Comparison of ENCODE assay signal across 7 mouse cellular contexts in the genomic region with DNA sequence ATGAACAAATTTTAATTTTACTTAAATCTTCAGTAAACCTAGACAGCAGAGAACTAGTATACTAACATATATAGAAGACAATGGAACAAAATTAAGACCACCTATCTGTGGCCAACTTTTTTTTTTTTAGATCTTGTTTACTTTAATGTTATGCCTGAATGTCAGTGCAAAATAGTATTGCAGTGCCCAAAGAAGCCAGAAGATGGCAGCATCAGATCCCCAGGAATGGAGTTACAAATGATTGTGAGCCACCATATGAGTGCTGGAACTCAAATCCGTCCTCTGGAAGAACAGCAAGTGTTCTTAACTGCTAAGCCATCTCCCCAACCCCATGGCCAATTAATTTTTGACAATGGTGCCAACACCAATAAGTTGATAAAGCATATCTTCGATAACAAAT. TPM values are rescaled to one million over a fixed set of nuclear protein-coding genes. Genes with fewer than 3 reads are reported as not detected.
A peak's percentile ranks its signal among the peaks of the same experiment; 100 is the strongest.
DNase-seq lines count a peak whose midpoint lies in the region; ATAC-seq and TF ChIP-seq lines count a peak whose summit lies in the region.

No protein-coding gene starts in this region.

- no peak overlapping the region for H3K9ac ChIP-seq in liver, embryonic 14.5 days (replicated peaks)

- no peaks in the 10 kb centered on the region for H3K27me3 ChIP-seq in E14TG2a.4 (ENCODE audit: insufficient read depth, low read length)
- H3K27me3 ChIP-seq in liver, embryonic 14.5 days (ENCODE audit: control insufficient read depth, insufficient read depth, low read length) = no peaks in the 10 kb centered on the region

- no peak overlapping the region for H3K27ac ChIP-seq in liver, embryonic 14.5 days

- WGBS in liver, embryonic 14.5 days (ENCODE audit: insufficient replicate concordance) = 19% methylated on average over 2 of the region's 2 CpGs

- no peak overlapping the region for H3K4me2 ChIP-seq in liver, embryonic 14.5 days (ENCODE audit: low read depth)

- no peak for TF ChIP-seq EP300 in liver, embryonic 14.5 days (IDR thresholded peaks at IDR 0.05; ENCODE audit: low read depth)

- TF ChIP-seq CTCF in E14TG2a.4 (conservative IDR thresholded peaks at IDR 0.05; ENCODE audit: low read length) = peak; percentile 49; the same call in 1 of the 2 replicates
- peak; percentile 68 for TF ChIP-seq CTCF in liver, embryonic 14.5 days (IDR thresholded peaks at IDR 0.05; ENCODE audit: low read depth)

- H3K4me3 ChIP-seq in E14TG2a.4 (replicated peaks; ENCODE audit: low read length) = no peak overlapping the region
- no peak overlapping the region for H3K4me3 ChIP-seq in liver, embryonic 14.5 days (ENCODE audit: insufficient read depth in 1 of 2, low read depth in 2 of 2, low read length in 2 of 2)

- H3K36me3 ChIP-seq in E14TG2a.4 (ENCODE audit: insufficient read depth, low read length) = no peaks in the 10 kb centered on the region
- H3K36me3 ChIP-seq in liver, embryonic 14.5 days (replicated peaks; ENCODE audit: control insufficient read depth, insufficient read depth, low read depth) = no peaks in the 10 kb centered on the region

- intact Hi-C loops in left cerebral cortex, postnatal 14 days (cut with DNase I) = no loop called here

- H3K4me1 ChIP-seq in E14TG2a.4 (replicated peaks; ENCODE audit: low read depth, low read length) = no peaks in the 10 kb centered on the region
- H3K4me1 ChIP-seq in liver, embryonic 14.5 days (replicated peaks; ENCODE audit: control insufficient read depth in 2 of 2, insufficient read depth in 2 of 2, low read length in 1 of 2) = no peaks in the 10 kb centered on the region

- no peaks in the 10 kb centered on the region for H3K9me3 ChIP-seq in E14TG2a.4 (ENCODE audit: low read length)
- H3K9me3 ChIP-seq in liver, embryonic 14.5 days (ENCODE audit: control insufficient read depth, low read length) = no peaks in the 10 kb centered on the region

- peak; percentile 7 to 12 for DNase-seq in left cerebral cortex, postnatal 14 days (ENCODE audit: low spot score in 2 of 2)
- DNase-seq in left cerebral cortex, adult 8-10 months (ENCODE audit: low spot score in 2 of 2) = no peak
- peak; percentile 14 for DNase-seq in adrenal gland, adult 2 months
- DNase-seq in liver, embryonic 14.5 days (ENCODE audit: low read depth in 3 of 3, low spot score in 3 of 3) = no peak
- peak; percentile 44 for DNase-seq in thymus, postnatal 0 days (ENCODE audit: low spot score)

- peak; percentile 72; the same call in 1 of the 2 replicates for ATAC-seq in erythroblast, adult 5-6 weeks (replicated peaks; ENCODE audit: low FRiP score, poor library complexity, severe bottlenecking)
- ATAC-seq in liver, embryonic 14.5 days (ENCODE audit: insufficient read depth) = no peak

RNA-seq across cellular contexts. Expression of a gene that starts 40.6 kb away (rescaled TPM):
- total RNA-seq in left cerebral cortex, postnatal 14 days (2021) = 100 to 1,000 TPM; 142 to 154 TPM
- total RNA-seq in left cerebral cortex, adult 8-10 months (2022) = 100 to 1,000 TPM; 142 to 146 (median 144) TPM
- 100 to 1,000 TPM; 148 to 163 TPM for total RNA-seq in adrenal gland, adult 2 months (2021)
- polyA plus RNA-seq in adrenal gland, adult 2 months (2012; rRNA removed) = 19.1 and 27.3 TPM in 2 replicates
- total RNA-seq in erythroblast, adult 5-6 weeks (2015; ENCODE audit: low replicate concordance) = 63.5 and 86.1 TPM in 2 replicates
- 42.3 and 53.1 TPM in 2 replicates for total RNA-seq in erythroblast, adult 5-6 weeks (2017; ENCODE audit: low replicate concordance)
- 69.9 and 111 TPM in 2 replicates for polyA plus RNA-seq in liver, embryonic 14.5 days (2012; rRNA removed)
- 192 and 194 TPM in 2 replicates for polyA plus RNA-seq in liver, embryonic 14.5 days (2014; fragmentation: Nextera tagmentation; extraction: Ambion mirVana)
- 367 and 379 TPM in 2 replicates for polyA plus RNA-seq in thymus, postnatal 0 days (2015; fragmentation: Nextera tagmentation; extraction: Ambion mirVana)

Comparison
In these comparisons a context has a peak if more than half of its experiments do, and no peak if none do; other contexts are left out.
1. DNase-seq: peak in left cerebral cortex, postnatal 14 days (2 of 2), adrenal gland, adult 2 months (single experiment) and thymus, postnatal 0 days (single experiment); none in left cerebral cortex, adult 8-10 months (0 of 2) and liver, embryonic 14.5 days (0 of 3).